Mouse (Mus musculus) layer of hippocampus, postnatal 14 days (tissue): ENCODE results near the gene Prss57. TPM values are rescaled to one million over a fixed set of nuclear protein-coding genes. Genes with fewer than 3 reads are reported as not detected.

Experiments
- total RNA-seq, 2 experiments: library from RNA; stranded (reverse); gene quantifications; 2 replicates each; pipeline ENCODE4 v1.2.3; 2021

The Prss57 gene
- total RNA-seq, 2 experiments from 2014 or later, result 0.16 TPM; not detected in 1

Other genes with a start within 250 kb of the Prss57 start
- gene Mier2, start 235.8 kb downstream of the Prss57 start, total RNA-seq, result 10 to 100 TPM; 51.5 to 52.8 TPM
- not detected for gene Theg, start 203.6 kb downstream of the Prss57 start, total RNA-seq
- gene C2cd4c, start 176.9 kb downstream of the Prss57 start, total RNA-seq, result 1 to 10 TPM; 6.5 to 8.3 TPM
- 10 to 100 TPM; 42.7 to 44.5 TPM for gene Shc2, start 153.0 kb downstream of the Prss57 start, total RNA-seq
- gene Odf3l2, start 145.2 kb downstream of the Prss57 start, total RNA-seq, result under 1 TPM; 0.52 to 0.53 TPM
- gene Madcam1, start 126.4 kb downstream of the Prss57 start, total RNA-seq, result under 1 TPM in 1 of 2 experiments, not detected in 1; 0.37 TPM
- 10 to 100 TPM; 72.3 to 73.2 TPM for gene Tpgs1, start 121.6 kb downstream of the Prss57 start, total RNA-seq
- gene Cdc34, start 108.8 kb downstream of the Prss57 start, total RNA-seq, result 10 to 100 TPM; 60.9 to 68.5 TPM
- 1 to 10 TPM; 1.7 to 1.9 TPM for gene Gzmm, start 101.9 kb downstream of the Prss57 start, total RNA-seq
- 100 to 1,000 TPM; 695 to 807 TPM for gene Bsg, start 86.5 kb downstream of the Prss57 start, total RNA-seq
- gene Hcn2, start 74.3 kb downstream of the Prss57 start, total RNA-seq, result 10 to 100 TPM; 89.2 to 96.6 TPM
- 10 to 100 TPM; 45.3 to 49.0 TPM for gene Polrmt, start 44.4 kb downstream of the Prss57 start, total RNA-seq
- gene Fgf22, start 35.9 kb downstream of the Prss57 start, total RNA-seq, result 1 to 10 TPM in 1 of 2 experiments, under 1 TPM in 1; 0.88 to 1.7 TPM
- 10 to 100 TPM; 86.1 to 90.5 TPM for gene Rnf126, start 24.0 kb downstream of the Prss57 start, total RNA-seq
- gene Fstl3, start 13.7 kb downstream of the Prss57 start, total RNA-seq, result 1 to 10 TPM; 1.2 to 2.4 TPM
- gene Palm, start 2.6 kb upstream of the Prss57 start, total RNA-seq, result 100 to 1,000 TPM; 356 to 379 TPM
- under 1 TPM; 0.26 to 0.53 TPM for gene Misp, start 30.0 kb upstream of the Prss57 start, total RNA-seq
- 10 to 100 TPM; 62.9 to 70.2 TPM for gene Ptbp1, start 63.5 kb upstream of the Prss57 start, total RNA-seq
- 1 to 10 TPM; 2.3 to 3.0 TPM for gene Prtn3, start 83.5 kb upstream of the Prss57 start, total RNA-seq
- 10 to 100 TPM; 53.5 to 57.7 TPM for gene Plppr3, start 83.7 kb upstream of the Prss57 start, total RNA-seq
- gene Elane, start 95.3 kb upstream of the Prss57 start, total RNA-seq, result not detected
- gene Cfd, start 99.9 kb upstream of the Prss57 start, total RNA-seq, result not detected
- 10 to 100 TPM; 48.8 to 51.9 TPM for gene Med16, start 118.0 kb upstream of the Prss57 start, total RNA-seq
- not detected for gene Gm26602, start 119.9 kb upstream of the Prss57 start, total RNA-seq
- gene Kiss1r, start 126.0 kb upstream of the Prss57 start, total RNA-seq, result 1 to 10 TPM; 5.0 to 8.9 TPM
- 100 to 1,000 TPM; 424 to 430 TPM for gene R3hdm4, start 130.2 kb upstream of the Prss57 start, total RNA-seq
- gene Arid3a, start 136.1 kb upstream of the Prss57 start, total RNA-seq, result 1 to 10 TPM; 4.5 to 6.4 TPM
- 10 to 100 TPM; 35.5 to 40.8 TPM for gene Wdr18, start 169.2 kb upstream of the Prss57 start, total RNA-seq
- under 1 TPM; 0.12 to 0.21 TPM for gene Grin3b, start 179.8 kb upstream of the Prss57 start, total RNA-seq
- 100 to 1,000 TPM; 135 to 144 TPM for gene Tmem259, start 193.4 kb upstream of the Prss57 start, total RNA-seq
- gene Cnn2, start 197.6 kb upstream of the Prss57 start, total RNA-seq, result 1 to 10 TPM; 7.5 to 9.3 TPM
- gene Abca7, start 205.5 kb upstream of the Prss57 start, total RNA-seq, result 10 to 100 TPM in 1 of 2 experiments, 1 to 10 TPM in 1; 9.8 to 10.5 TPM
- gene Arhgap45, start 225.7 kb upstream of the Prss57 start, total RNA-seq, result 1 to 10 TPM; 3.8 to 3.9 TPM
- 10 to 100 TPM; 74.1 to 74.3 TPM for gene Polr2e, start 248.8 kb upstream of the Prss57 start, total RNA-seq